Mouse (Mus musculus): ENCODE data around the gene Tmem205.

The Tmem205 gene

DNA sequence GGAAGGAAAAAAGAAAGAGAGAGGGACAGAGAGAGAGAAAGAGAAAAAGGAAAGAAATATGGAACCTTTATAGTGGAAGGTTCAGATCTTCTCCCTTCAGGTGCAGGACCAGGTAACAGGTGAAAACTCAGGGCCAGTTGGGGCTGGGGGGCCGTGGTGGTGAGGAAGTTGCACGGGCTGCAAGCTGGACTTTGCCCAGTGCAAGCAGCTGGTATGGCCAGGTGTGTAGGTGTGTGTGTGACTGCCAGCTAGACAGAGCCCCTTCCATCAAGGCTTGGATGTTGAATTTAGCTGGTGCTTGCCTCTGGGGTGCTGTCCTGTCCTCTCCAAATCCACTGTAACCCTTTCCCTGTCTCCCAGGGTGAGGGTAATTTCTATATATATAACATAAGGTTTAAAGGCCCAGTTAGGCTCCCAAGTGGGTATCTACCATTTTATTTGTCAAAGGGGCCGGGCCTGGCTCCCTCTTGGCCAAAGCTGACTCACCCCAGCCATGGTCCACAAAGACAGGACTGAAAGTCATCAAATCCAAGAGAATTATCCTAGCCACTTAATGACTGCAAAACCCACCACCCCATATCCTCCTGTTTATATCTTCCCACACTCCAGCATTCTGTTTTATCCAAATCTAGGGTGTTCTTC is 10.4 kb downstream of the Tmem205 start:
- no peak for DNase-seq (ENCODE audit: low spot score)

DNA sequence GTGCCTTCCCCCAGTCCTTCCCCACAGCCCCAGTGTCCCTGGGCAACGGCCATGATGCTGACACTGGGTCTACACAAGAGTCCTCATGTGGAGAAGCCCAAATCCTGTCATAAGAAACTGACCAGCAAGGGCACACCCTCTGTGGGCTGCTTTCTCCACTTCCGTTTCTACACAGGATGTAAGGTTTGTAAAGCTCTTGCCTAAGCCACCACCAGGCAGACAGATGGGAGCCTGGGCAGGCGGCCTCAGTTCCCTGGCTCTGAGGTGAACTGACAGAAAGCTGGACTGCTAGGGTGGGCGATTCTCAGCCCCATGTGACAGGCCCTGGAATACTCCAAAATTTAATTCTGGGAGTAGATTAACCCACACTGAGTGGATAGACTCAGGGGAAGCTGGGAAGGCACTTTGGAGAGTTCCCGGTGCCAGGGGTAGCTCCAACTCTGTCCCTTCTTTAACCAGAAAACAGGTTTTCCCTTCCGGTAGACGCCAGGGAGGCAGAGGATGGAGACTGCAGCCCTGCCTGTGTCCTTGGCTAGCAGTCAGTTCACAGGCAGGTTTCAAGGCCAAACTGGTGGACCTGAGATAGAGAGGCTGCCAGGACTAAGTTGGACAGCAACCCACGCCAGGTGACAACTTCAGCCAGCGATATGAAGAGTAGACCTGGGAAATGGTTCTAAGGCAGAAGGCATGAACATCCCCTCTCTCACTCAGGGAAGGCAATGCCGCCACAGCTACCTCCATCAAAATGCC is 17.7 kb downstream of the Tmem205 start:
- DNase-seq (ENCODE audit: low spot score) = no peak

DNA sequence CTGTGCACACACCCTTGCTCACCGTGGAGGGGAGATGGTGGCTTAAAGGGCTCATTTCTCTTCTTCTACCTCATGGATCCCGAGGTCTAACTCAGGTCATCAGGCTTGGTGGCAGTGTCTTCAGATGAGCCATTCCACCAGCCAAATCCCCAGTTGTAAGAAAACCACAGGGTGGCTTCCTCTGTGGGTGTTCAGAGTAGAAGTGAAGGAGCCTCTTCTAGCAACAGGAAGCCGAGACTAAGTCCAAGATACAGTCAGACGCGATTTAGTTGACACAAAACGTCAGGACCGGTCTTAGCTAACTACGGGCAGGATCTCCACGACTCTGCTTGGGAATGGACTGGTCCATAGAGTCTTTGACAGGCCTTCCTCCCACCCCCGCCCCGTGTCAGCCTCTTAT is 19.1 kb downstream of the Tmem205 start:
- DNase-seq (ENCODE audit: low spot score) = no peak

DNA sequence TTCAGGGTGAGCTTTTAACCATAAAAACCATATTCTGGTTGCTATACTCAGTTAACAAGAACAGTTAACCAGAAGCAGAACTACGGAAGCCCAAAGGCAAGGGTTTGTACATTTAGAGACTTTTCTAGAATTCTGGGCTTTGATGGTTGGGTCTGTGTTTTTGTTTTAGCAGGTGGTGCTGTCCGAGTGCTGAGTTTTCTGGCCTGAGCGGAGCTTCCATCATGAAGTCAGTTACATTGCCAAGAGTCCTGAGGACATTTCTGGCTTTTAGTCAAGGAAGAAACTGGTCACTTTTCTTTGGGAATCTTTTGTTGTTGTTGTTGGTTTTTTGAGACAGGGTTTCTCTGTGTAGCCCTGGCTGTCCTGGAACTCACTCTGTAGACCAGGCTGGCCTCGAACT is 23.3 kb downstream of the Tmem205 start:
- DNase-seq (ENCODE audit: low spot score) = no peak

DNA sequence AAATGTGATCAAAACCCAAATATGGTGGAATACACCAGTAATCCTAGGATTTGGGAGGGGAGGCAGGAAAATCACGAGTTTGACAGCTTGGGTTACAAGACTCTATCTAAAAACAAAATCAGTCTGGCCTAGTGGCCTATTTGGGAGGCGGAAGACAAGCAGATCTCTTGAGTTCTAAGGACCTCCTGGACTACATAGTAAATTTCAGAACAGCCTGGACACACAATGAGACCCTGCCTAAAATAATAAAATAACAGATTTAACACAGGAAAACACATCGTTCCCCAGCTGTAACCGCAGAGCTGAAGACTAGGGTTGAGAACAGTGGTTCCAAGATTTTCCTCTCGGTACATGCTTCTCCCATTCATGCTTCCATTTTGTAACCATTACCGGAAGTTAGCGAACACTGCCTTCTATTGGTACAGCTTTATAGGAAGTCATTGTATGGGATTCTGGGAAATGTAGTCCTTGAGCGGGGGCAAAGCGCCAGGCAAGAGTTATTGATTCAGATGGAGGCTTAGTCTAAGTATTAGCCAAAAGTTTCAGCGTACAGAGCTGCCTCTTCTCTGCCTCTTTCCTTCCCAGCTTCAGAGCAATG is 26.0 kb downstream of the Tmem205 start:
- peak; percentile 71 for DNase-seq (ENCODE audit: low spot score)

DNA sequence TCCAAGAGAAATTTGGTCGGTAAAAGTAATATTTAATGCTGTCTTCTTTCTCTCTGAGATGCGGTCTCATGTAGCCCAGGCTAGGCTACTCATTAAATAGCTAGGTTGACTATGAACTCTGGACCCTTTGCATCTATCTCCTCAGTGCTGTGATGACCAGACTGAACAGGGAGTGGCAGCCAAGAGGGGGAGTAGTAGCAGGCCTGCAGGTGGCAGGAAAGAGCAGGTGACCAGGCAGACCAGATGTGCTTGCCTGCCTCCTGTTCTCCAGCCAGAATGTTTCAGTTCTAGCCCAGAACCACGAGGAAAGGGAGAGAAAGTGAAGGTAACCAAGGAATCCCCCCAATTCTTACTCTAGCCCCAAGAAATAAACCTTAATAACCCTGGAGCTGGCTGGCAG is 38.1 kb downstream of the Tmem205 start:
- DNase-seq (ENCODE audit: low spot score) = no peak

DNA sequence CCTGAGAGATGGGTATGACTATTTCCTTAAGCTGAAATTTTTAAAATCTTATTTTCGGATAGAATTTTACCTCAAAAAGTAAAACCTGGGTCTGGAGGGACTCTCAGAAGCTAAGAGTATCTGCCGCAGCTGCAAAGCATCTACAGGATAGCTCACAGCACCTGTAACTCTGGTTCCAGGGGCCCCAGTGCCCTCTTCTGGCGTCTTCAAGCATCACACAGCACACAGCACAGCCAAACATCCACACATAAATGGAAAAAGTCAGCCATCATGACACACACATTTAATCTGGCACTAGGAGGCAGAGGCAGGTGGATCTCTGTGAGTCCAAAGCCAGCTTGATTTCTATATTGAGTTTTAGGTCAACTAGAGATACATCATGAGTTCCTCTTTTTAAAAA is 50.8 kb downstream of the Tmem205 start:
- DNase-seq (ENCODE audit: low spot score) = no peak

DNA sequence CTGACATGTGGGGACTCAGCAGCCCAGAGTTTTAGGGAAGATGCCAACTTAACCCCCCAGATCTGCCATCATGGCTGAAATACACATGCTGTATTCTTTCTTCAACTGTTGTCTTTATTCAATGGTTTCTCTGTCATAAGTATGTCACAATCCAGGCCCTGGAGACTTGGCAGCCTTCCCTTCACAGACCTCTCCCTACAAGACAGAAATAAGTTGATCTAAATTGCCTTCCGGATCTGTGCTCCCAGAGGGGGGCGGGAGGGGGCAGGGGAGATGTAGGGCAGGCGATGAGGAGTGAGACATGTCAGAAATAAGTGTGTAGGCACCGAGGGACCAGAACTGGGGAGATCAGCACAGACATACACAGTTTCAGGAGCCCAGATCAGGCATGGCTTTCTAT is 55.2 kb downstream of the Tmem205 start:
- no peak for DNase-seq (ENCODE audit: low spot score)
